Mouse (Mus musculus) neural tube, embryonic 13.5 days (tissue): ENCODE results near the gene Eno3. TPM values are rescaled to one million over a fixed set of nuclear protein-coding genes. Genes with fewer than 3 reads are reported as not detected.

Source experiments
- ATAC-seq: fragments of 200-750 bp; cut with Nextera tagmentation; 2 replicates; pipeline ENCODE4 v1.8.0; 2017; ENCODE audit warnings: low read depth, mild to moderate bottlenecking, moderate TSS enrichment, moderate library complexity
- H3K27ac ChIP-seq: fragments of 300-500 bp; sonication (generic); replicated peaks from 2 replicates; pipeline ENCODE4 v1.5.1; 2015; ENCODE audit warnings: moderate library complexity, mild to moderate bottlenecking, inconsistent platforms
- H3K27me3 ChIP-seq: fragments of 300-500 bp; sonication (generic); 2 replicates; pipeline ENCODE4 v1.6.1; 2015; ENCODE audit warnings: mild to moderate bottlenecking, inconsistent platforms
- H3K36me3 ChIP-seq: fragments of 300-500 bp; sonication (generic); 2 replicates; pipeline ENCODE4 v1.6.1; 2015; ENCODE audit warnings: mild to moderate bottlenecking, inconsistent platforms
- H3K4me1 ChIP-seq: fragments of 300-500 bp; sonication (generic); replicated peaks from 2 replicates; pipeline ENCODE4 v1.6.1; 2015; ENCODE audit warnings: inconsistent platforms
- H3K4me2 ChIP-seq: fragments of 300-500 bp; sonication (generic); 2 replicates; pipeline ENCODE4 v1.6.1; 2015; ENCODE audit warnings: inconsistent platforms, mild to moderate bottlenecking, moderate library complexity
- H3K4me3 ChIP-seq: fragments of 300-500 bp; sonication (generic); 2 replicates; pipeline ENCODE4 v1.5.1; 2015; ENCODE audit warnings: mild to moderate bottlenecking, inconsistent platforms
- H3K9ac ChIP-seq: fragments of 300-500 bp; sonication (generic); 2 replicates; pipeline ENCODE4 v1.6.1; 2015; ENCODE audit warnings: moderate library complexity, mild to moderate bottlenecking, inconsistent platforms
- H3K9me3 ChIP-seq: fragments of 300-500 bp; sonication (generic); 2 replicates; pipeline ENCODE4 v1.6.1; 2016; ENCODE audit warnings: inconsistent platforms
- WGBS: fragments of 180-500 bp; shearing (Covaris S2); methylation state at CpG from one replicate; pipeline ENCODE4 v1.1.7; 2015; 5-methylcytosine and 5-hydroxymethylcytosine counted together
- polyA plus RNA-seq: library from polyadenylated mRNA; unstranded; fragments of >200 nt; fragmentation: Nextera tagmentation; extraction: Ambion mirVana; gene quantifications from 2 replicates; pipeline ENCODE4 v1.2.1, GENCODE M21; 2015

The Eno3 gene
- polyA plus RNA-seq, 1 experiment from 2014 or later: 9.4 TPM

DNA sequence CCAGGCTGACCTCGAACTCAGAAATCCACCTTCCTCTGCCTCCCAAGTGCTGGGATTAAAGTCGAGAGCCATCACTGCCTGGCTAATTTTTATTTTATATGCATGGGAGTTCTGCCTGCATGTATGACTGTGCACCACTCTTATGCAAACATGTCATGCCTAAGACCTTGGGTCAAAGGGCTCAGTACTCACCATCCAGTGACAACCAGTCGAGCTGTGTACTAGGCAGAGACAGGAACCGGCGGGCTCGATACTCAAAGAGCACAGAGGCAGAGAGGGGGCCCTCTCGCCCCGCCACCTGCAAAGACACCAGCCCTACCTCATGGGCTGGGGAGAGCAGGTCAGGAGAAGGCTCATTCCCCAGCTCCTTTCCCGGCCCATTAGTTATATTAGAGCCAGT, 21.1 kb downstream of the Eno3 start:
- H3K4me2 ChIP-seq: no peak overlapping the region
- H3K27me3 ChIP-seq: no peaks in the 10 kb centered on the region
- no peak overlapping the region for H3K27ac ChIP-seq
- no peak overlapping the region for H3K9ac ChIP-seq
- H3K4me1 ChIP-seq: peaks cover 9% of the 10 kb centered on the region
- H3K9me3 ChIP-seq: no peaks in the 10 kb centered on the region
- H3K36me3 ChIP-seq: peaks cover 81% of the 10 kb centered on the region
- no peak for ATAC-seq
- 81% methylated on average over 9 of the region's 9 CpGs for WGBS
- H3K4me3 ChIP-seq: no peak overlapping the region

DNA sequence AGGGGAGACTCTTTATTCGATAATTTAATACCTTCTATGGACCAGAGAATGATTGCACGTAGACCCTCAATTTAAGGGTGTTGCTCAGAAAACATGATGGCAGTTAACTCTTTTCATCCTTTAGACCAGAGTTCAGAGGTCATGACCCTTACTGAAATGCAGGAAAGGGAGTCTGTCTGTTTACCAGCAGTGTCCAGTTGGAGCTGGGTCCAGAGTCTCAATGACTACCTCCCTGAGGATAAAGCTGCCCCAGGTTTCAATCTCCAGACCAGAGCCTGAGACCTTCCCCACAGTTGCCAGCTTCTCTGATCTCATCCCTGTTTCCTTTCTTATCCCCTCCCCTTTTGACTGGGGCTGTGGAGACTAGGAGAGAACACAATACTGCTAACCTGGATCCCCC, 21.6 kb downstream of the Eno3 start:
- Histone ChIP-seq H3K27ac (no peak overlapping the region), H3K36me3 (peaks cover 84% of the 10 kb centered on the region)
- no peak for ATAC-seq

DNA sequence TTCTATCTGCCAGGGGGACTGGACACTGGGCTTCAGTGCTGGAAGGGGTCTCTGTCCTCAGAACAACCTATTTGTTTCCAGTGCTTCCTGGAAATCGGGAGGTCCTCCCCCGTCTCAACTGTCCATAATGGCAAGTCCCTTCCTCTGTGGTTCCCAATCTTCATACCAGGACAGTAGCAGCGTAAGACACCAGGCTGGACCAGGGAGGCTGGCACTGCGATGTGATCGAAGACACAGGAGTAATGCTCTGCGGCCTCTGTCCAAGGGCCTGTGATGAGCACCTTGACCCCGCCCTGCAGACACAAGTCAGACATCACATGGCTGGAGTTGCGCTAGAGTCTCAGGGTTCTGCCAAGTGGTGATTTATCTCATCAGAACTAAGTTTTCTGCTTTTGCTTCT, 22.4 kb downstream of the Eno3 start:
- 96% methylated on average over 8 of the region's 8 CpGs for WGBS
- Histone ChIP-seq H3K4me1 (peaks cover 9% of the 10 kb centered on the region), H3K27me3 (no peaks in the 10 kb centered on the region), H3K4me2 (no peak overlapping the region), H3K27ac (no peak overlapping the region), H3K9me3 (no peaks in the 10 kb centered on the region), H3K9ac (no peak overlapping the region), H3K36me3 (peaks cover 84% of the 10 kb centered on the region), H3K4me3 (no peak overlapping the region)
- ATAC-seq: no peak

More for the DNA sequence above, 21.6 kb downstream of the Eno3 start:
- Histone ChIP-seq H3K27me3 (no peaks in the 10 kb centered on the region), H3K9ac (no peak overlapping the region), H3K4me2 (no peak overlapping the region), H3K4me1 (peaks cover 9% of the 10 kb centered on the region), H3K4me3 (no peak overlapping the region), H3K9me3 (no peaks in the 10 kb centered on the region)
- WGBS: 69% methylated on average over 2 of the region's 2 CpGs

DNA sequence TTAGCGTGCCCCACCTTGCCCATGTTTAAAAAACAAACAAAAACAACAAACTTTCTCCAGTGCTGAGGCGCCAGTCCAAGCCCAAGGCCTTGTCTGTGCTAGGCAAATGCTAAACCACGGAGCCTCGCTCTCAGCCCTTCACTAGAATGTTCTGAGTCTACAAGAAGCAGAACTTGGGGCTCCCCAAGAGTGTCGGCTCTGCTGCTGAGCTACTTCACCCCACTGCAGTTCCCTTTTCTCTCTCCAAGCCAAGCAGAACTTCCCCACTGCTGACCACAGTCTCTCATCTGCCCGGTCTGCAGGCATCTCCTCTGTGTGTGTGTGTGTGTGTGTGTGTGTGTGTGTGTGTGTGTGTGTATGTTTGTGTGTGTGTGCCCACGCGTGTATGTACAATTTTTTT, 22.9 kb downstream of the Eno3 start:
- 94% methylated on average over 8 of the region's 8 CpGs for WGBS
- Histone ChIP-seq H3K4me3 (no peak overlapping the region), H3K4me1 (peaks cover 9% of the 10 kb centered on the region), H3K27me3 (no peaks in the 10 kb centered on the region), H3K27ac (no peak overlapping the region), H3K4me2 (no peak overlapping the region), H3K9me3 (no peaks in the 10 kb centered on the region), H3K36me3 (peaks cover 85% of the 10 kb centered on the region), H3K9ac (no peak overlapping the region)
- ATAC-seq: no peak

DNA sequence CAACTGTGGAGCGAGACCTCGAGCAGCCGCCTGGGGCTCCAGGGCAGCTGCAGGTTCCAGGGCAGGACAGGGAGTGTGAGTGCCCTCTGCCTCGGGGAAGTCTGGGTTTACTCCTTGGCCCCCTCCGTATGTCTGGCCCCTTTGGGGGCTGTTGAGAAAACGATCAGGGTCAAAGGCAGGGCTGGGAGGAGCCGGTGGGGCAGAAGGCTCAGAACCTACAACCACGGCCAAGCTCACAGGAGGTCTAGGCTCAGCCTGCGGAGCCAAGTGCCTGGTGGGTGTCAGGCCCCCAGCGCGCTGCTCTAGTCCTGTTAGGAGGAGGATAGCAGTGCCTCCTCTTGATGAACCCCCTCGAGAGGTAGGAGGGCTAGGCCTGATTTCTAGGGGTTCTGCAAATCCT, 24.2 kb downstream of the Eno3 start:
- Histone ChIP-seq H3K9me3 (no peaks in the 10 kb centered on the region), H3K4me1 (peaks cover 13% of the 10 kb centered on the region), H3K9ac (no peak overlapping the region), H3K4me2 (no peak overlapping the region), H3K27me3 (no peaks in the 10 kb centered on the region), H3K4me3 (no peak overlapping the region), H3K27ac (no peak overlapping the region), H3K36me3 (peaks cover 84% of the 10 kb centered on the region)
- 62% methylated on average over 12 of the region's 12 CpGs for WGBS
- ATAC-seq: no peak

DNA sequence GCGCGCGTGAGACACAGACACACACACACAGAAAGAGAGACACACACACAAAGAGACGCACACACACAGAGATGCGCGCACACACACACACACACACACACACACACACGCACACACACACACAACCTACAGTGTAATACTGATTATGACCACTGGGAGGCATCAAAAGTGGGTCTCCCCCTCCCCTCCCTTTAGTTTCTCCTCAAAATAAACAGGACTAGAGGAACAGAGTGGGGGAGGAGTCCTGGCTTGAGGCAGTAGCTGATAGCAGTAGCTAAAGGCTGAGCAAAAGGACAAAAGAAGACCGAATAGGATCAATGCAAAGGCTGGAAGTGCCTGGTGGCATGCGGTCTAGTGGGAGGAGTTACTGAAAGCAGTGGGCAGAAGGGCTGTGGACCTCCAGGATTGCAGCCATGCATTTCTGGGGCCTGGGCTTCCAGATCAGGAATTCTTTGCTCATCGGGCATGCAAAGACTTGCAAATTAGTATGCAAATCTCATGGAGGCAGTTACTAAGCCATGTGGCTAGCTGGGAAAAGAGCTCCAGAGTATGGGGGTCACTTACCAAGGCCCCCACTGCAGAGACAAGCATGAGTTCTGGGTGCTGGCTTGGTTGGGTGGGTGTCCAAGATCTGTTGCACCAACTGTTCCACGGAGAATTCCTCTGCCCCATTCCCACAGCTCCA, 25.0 kb downstream of the Eno3 start:
- peaks cover 21% of the 10 kb centered on the region for H3K4me1 ChIP-seq
- H3K27me3 ChIP-seq: no peaks in the 10 kb centered on the region
- peak overlapping the region; percentile 61 for H3K27ac ChIP-seq
- H3K4me2 ChIP-seq: peak overlapping the region; percentile 14; the same call in 1 of the 2 replicates
- ATAC-seq: 0 out of 2 replicates have a peak, but pooled peaks have one; percentile 51
- H3K9ac ChIP-seq: peak overlapping the region; percentile 47; the same call in 1 of the 2 replicates
- no peak overlapping the region for H3K4me3 ChIP-seq
- WGBS: 11% methylated on average over 11 of the region's 11 CpGs
- H3K9me3 ChIP-seq: no peaks in the 10 kb centered on the region
- H3K36me3 ChIP-seq: peaks cover 76% of the 10 kb centered on the region

DNA sequence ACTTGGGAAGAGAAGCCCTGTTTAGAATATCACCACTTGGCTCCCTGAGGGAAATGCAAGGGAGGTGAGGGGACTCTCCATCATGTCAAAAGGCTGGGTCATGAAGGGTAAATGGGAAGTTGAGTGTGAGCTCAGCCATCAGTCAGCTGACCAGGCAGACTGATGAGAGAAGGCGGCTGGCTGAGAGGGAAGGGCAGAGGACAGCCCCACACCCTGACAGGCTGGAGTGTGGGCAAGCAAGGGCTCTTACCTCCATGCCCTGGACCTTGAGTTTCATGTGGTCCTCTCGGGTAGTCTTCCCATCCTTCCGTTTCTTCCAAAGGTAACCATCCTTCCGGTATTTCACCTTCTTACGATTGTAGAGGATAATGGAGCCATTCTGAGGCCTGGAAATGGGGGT, 26.6 kb downstream of the Eno3 start:
- H3K27me3 ChIP-seq: no peaks in the 10 kb centered on the region
- H3K36me3 ChIP-seq: peaks cover 69% of the 10 kb centered on the region
- H3K9ac ChIP-seq: no peak overlapping the region
- no peak overlapping the region for H3K4me2 ChIP-seq
- 91% methylated on average over 5 of the region's 5 CpGs for WGBS
- ATAC-seq: no peak
- H3K9me3 ChIP-seq: no peaks in the 10 kb centered on the region
- no peak overlapping the region for H3K4me3 ChIP-seq
- H3K4me1 ChIP-seq: peaks cover 33% of the 10 kb centered on the region
- no peak overlapping the region for H3K27ac ChIP-seq

DNA sequence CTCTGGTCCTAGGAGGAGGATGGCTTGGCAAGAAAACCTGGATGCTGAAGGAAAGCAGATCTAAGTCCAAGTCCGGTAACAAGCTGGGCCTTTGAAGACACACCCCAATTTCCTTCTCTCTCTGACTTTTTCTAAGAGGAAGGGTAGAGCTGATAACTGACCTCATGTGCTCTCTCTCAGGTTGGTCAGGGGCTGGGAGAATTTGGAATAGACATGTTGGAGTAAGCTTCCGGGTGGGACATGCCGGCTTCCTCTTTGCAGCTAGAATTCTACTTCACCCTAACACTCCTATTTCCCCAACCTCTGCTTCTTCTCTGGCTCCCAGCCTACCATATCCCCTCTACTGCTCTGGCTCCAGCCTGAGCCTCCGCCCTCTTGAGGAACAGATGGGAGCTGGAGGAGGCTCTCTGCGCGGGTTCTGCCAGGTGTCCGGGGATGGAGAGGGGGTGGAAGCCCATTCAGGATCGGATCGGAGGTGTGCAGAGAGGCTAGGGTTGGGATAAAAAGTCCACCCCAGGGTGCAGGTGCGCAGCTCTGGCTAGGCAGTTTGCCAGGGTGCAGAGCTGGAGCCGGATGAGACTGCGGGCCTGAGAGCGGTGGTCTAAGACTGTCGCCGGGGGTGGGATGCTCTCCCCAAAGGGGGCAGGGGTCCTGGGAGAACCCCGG, 30.0 kb downstream of the Eno3 start:
- Histone ChIP-seq H3K4me2 (peak overlapping the region; percentile 72), H3K36me3 (peaks cover 41% of the 10 kb centered on the region), H3K27me3 (no peaks in the 10 kb centered on the region), H3K9me3 (no peaks in the 10 kb centered on the region), H3K4me1 (peaks cover 35% of the 10 kb centered on the region), H3K27ac (peak overlapping the region; percentile 83), H3K9ac (peak overlapping the region; percentile 90), H3K4me3 (peak overlapping the region; percentile 85)
- 4% methylated on average over 16 of the region's 16 CpGs for WGBS
- peak; percentile 74 for ATAC-seq

DNA sequence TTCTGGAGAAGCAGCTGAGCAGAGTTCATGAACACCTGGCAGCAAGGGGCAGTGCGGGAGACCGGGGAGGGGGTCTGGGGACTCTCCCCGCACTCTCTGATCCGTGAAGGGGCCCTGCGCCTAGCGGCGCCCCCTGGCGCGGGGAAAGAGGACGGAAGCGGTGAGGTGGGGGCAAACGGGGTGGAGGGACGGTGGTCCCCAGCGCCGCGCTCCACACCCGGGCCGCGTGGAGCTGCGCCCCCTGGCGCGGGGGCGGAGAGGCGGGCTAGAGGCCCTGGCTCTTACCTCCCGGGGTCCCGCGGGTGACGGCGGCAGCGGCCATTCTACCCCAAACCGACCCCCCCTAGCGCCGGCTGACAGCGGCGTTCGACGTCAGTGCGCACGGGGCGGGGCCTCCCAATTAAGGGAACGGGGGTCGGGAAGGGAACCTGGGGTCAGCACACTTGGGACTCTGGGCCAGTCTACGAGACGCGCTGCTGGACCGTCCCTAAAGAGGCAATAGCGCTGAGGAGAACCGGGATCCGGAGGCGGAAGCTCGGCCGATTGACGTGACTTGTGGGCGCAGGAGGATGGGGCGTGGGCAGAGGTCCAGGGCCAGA, 30.7 kb downstream of the Eno3 start, which contains the start of gene Camta2:
Camta2 (minus strand) TSS at position 505 of the 599 bp plus-strand sequence.
- peak within 1 kb of the TSS; percentile 85 for H3K4me3 ChIP-seq
- peak; percentile 84 for ATAC-seq
- peaks cover 35% of the 10 kb centered on the region for H3K36me3 ChIP-seq
- H3K27me3 ChIP-seq: no peaks in the 10 kb centered on the region
- H3K9me3 ChIP-seq: no peaks in the 10 kb centered on the region
- H3K9ac ChIP-seq: peak within 1 kb of the TSS; percentile 90
- WGBS: under 1% methylated on average over 55 of the region's 55 CpGs
- H3K4me2 ChIP-seq: peak within 1 kb of the TSS; percentile 72
- H3K4me1 ChIP-seq: peaks cover 28% of the 10 kb centered on the region
- H3K27ac ChIP-seq: peak within 1 kb of the TSS; percentile 83

DNA sequence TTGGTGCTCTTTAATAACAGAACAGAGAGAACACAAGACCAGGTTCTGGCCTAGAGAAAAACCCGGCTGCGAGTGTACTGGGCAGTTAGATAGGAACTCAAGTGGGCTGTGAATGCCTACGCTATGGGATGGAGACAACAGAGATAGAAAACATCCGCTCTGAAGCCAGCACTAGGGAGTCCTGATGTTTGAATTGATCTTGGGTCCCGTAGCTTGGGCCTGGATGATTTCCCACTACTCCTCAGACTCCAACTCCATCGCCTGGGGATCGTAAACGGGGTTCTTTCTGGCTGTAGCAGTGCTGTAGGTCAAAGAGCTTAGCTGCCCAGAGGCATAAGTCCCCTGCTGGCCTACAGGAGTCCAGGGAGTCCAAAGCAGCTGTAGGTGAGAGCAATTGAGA, 31.4 kb downstream of the Eno3 start:
- H3K27ac ChIP-seq: peak overlapping the region; percentile 83
- no peaks in the 10 kb centered on the region for H3K27me3 ChIP-seq
- H3K4me2 ChIP-seq: peak overlapping the region; percentile 72
- H3K36me3 ChIP-seq: peaks cover 28% of the 10 kb centered on the region
- no peak for ATAC-seq
- H3K4me3 ChIP-seq: peak overlapping the region; percentile 85
- H3K9ac ChIP-seq: peak overlapping the region; percentile 90
- 7% methylated on average over 8 of the region's 8 CpGs for WGBS
- H3K4me1 ChIP-seq: peaks cover 27% of the 10 kb centered on the region
- no peaks in the 10 kb centered on the region for H3K9me3 ChIP-seq

DNA sequence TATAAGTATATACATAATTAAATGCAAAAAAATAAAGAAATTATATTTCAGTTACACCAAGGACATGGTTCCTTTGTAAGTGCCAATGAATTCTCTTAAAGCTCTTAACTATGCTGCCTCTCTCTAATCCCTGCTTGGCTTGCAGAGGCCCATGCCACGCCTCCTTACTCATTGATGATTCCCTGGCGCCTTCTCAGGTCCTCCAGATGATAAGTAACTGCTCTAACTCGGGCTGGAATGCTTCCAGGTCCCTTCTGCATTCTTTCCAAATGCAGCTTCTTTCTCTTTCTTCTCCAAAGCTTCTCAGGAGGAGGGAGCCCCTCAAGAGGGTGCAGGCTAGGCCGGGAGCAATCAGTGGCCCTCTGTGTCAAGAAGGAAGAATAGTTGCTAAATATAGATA, 32.6 kb downstream of the Eno3 start:
- Histone ChIP-seq H3K9me3 (no peaks in the 10 kb centered on the region), H3K36me3 (peaks cover 16% of the 10 kb centered on the region), H3K27ac (no peak overlapping the region), H3K27me3 (no peaks in the 10 kb centered on the region), H3K4me1 (peaks cover 27% of the 10 kb centered on the region), H3K4me2 (no peak overlapping the region), H3K4me3 (no peak overlapping the region), H3K9ac (no peak overlapping the region)
- no peak for ATAC-seq
- 60% methylated on average over 4 of the region's 4 CpGs for WGBS

DNA sequence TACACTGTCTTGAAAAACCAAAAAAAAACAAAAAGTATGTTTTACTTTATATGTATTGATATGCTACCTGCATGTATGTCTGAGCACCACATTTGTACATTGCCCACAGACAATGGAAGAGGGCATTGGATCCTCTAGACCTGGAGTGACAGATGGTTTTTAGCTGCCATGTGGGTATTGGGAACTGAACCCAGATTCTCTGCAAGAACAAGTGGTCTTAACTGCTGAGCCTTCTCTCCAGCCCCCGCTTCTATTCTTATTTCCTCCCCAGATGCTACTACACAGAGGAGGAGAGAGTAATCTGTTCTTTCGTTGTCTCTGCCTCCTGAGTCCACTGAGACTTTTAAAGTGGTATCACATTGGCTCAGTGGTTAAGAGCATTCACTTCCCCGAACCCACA, 36.5 kb downstream of the Eno3 start:
- peaks cover 5% of the 10 kb centered on the region for H3K4me1 ChIP-seq
- no peaks in the 10 kb centered on the region for H3K36me3 ChIP-seq
- no peaks in the 10 kb centered on the region for H3K27me3 ChIP-seq
- H3K4me2 ChIP-seq: no peak overlapping the region
- ATAC-seq: no peak
- H3K27ac ChIP-seq: no peak overlapping the region
- 70% methylated on average over 3 of the region's 3 CpGs for WGBS
- H3K4me3 ChIP-seq: no peak overlapping the region
- H3K9ac ChIP-seq: no peak overlapping the region
- no peaks in the 10 kb centered on the region for H3K9me3 ChIP-seq
